Mouse (Mus musculus) heart, postnatal 0 days (tissue): ENCODE measurements at regions not wholly inside any gene's neighbourhood (a gene's known extent, or its start where the extent isn't known, plus 50 kb on each side); places are given as distances from the start of the nearest gene placed in this dataset.

Experiments
- ATAC-seq: fragments of 200-750 bp; cut with Nextera tagmentation; 2 replicates; pipeline ENCODE4 v1.8.0; 2017; ENCODE audit warnings: low read depth, moderate number of reproducible peaks, moderate library complexity; ENCODE audit not compliant: insufficient read depth
- DNase-seq: peaks from one replicate; pipeline ENCODE4 v3.0.0-alpha.2; 2016; ENCODE audit warnings: low spot score
- H3K27ac ChIP-seq: fragments of 300-500 bp; sonication (generic); 2 replicates; pipeline ENCODE4 v1.5.1; 2014; ENCODE audit warnings: low read depth, mild to moderate bottlenecking
- H3K27me3 ChIP-seq: fragments of 300-500 bp; sonication (generic); 2 replicates; pipeline ENCODE4 v1.6.1; 2014; ENCODE audit warnings: low read length, mixed read lengths; ENCODE audit not compliant: control insufficient read depth, insufficient read depth
- H3K36me3 ChIP-seq: fragments of 300-500 bp; sonication (generic); replicated peaks from 2 replicates; pipeline ENCODE4 v1.6.1; 2014; ENCODE audit warnings: low read length, mixed read lengths; ENCODE audit not compliant: control insufficient read depth, insufficient read depth
- H3K4me1 ChIP-seq: fragments of 300-500 bp; sonication (generic); 2 replicates; pipeline ENCODE4 v1.6.1; 2014; ENCODE audit warnings: antibody characterized with exemption; ENCODE audit not compliant: control insufficient read depth, insufficient read depth
- H3K4me2 ChIP-seq: fragments of 300-500 bp; sonication (generic); 2 replicates; pipeline ENCODE4 v1.6.1; 2014; ENCODE audit warnings: low read depth, mild to moderate bottlenecking, low read length, moderate library complexity
- H3K4me3 ChIP-seq: fragments of 300-500 bp; sonication (generic); 2 replicates; pipeline ENCODE4 v1.5.1; 2014; ENCODE audit warnings: low read depth, low read length
- H3K9ac ChIP-seq: fragments of 300-500 bp; sonication (generic); replicated peaks from 2 replicates; pipeline ENCODE4 v1.6.1; 2014; ENCODE audit warnings: low read depth, low read length, mixed read lengths
- H3K9me3 ChIP-seq: fragments of 300-500 bp; sonication (generic); replicated peaks from 2 replicates; pipeline ENCODE4 v1.6.1; 2016; ENCODE audit warnings: low read length; ENCODE audit not compliant: control insufficient read depth
- CTCF ChIP-seq: IDR thresholded peaks from 2 replicates; pipeline ENCODE4 v1.5.1; 2016; ENCODE audit warnings: antibody characterized with exemption, control low read depth, low read depth
- EP300 ChIP-seq: IDR thresholded peaks from 2 replicates; pipeline ENCODE4 v1.6.1; 2016; ENCODE audit warnings: antibody characterized with exemption, low read depth
- WGBS: fragments of 180-500 bp; shearing (Covaris S2); extraction: QIAGEN DNeasy Blood & Tissue Kit; methylation state at CpG from one replicate; pipeline ENCODE4 v1.1.7; 2014; 5-methylcytosine and 5-hydroxymethylcytosine counted together

DNA sequence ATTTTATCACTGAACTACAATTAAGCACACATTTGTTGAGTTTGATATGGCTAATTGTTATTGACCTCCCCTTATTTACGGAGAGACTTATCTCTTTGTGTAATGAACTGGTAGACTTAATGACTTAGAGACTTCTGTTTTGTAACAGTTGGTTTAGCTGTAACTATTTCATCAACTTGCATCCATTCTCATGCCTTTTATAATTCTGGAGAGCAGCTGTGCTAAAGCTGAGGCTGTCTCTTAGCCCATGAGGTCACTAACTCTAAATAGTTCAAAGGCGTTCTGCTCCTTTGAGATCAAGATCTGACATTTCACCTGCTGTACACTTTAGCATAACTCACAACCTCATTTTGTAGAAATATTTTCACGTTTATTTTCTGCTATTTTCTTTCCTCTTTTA, 541.5 kb upstream of the Mef2c start:
- Histone ChIP-seq H3K9ac (no peak overlapping the region), H3K4me3 (no peak overlapping the region), H3K36me3 (no peaks in the 10 kb centered on the region), H3K27ac (no peak overlapping the region), H3K9me3 (no peaks in the 10 kb centered on the region), H3K27me3 (no peaks in the 10 kb centered on the region), H3K4me1 (no peaks in the 10 kb centered on the region), H3K4me2 (no peak overlapping the region)
- TF ChIP-seq CTCF: no peak
- no peak for TF ChIP-seq EP300
- 57% methylated on average over 3 of the region's 3 CpGs for WGBS
- DNase-seq (no peak), ATAC-seq (no peak)

DNA sequence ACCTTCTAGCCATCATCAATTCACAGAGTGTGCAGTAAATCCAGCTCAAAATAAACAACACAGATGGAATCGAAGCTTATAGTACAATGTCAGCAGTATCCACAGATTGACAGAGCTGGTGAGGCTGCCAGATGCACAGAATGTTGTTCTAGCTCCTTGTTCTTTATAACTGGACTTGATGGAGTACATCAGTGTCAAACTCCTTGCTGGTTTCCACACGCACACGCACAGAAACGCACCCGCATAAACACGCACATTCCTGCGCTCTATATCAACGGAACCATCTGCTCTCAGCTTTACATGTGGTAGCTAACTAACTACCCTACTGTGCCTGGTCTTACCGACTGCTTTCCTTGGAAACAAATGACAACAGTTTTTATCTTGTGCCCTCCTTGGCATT, 532.1 kb upstream of the Mef2c start:
- H3K27ac ChIP-seq: no peak overlapping the region
- no peaks in the 10 kb centered on the region for H3K4me1 ChIP-seq
- DNase-seq (no peak), ATAC-seq (no peak)
- H3K27me3 ChIP-seq: no peaks in the 10 kb centered on the region
- TF ChIP-seq EP300 (no peak), CTCF (no peak)
- H3K36me3 ChIP-seq: no peaks in the 10 kb centered on the region
- 82% methylated on average over 9 of the region's 9 CpGs for WGBS
- H3K4me3 ChIP-seq: no peak overlapping the region
- H3K9me3 ChIP-seq: no peaks in the 10 kb centered on the region
- H3K9ac ChIP-seq: no peak overlapping the region
- no peak overlapping the region for H3K4me2 ChIP-seq

DNA sequence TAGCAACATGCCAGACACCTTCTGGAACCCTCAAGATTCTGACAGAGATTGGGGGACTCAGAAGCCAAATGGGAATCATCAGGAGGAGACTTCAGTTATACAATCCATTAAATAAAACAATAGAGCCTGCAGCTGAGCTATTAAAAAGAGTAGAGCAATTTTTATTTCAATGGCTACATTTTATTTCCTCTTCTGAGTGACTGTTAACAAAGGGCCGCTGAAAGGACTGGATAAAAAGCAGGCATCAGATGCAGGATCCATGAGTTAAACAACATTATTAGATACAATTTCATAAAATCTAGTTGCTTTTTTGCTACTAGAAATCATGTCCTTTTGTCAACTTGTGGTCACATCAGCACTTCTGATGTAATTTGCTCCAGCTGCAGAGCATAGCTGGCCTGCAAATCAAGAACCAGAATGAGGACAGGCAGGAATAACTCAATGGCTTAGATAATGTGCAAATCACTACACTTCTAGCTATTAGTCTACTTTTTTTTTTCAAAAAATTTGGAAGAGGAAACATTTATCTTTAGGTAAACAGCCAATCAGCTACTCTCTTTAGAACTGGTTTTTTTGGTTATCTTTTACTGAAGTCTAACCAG, 529.5 kb upstream of the Mef2c start:
- Histone ChIP-seq H3K4me2 (no peak overlapping the region), H3K9me3 (no peaks in the 10 kb centered on the region), H3K36me3 (no peaks in the 10 kb centered on the region), H3K4me1 (no peaks in the 10 kb centered on the region), H3K27me3 (no peaks in the 10 kb centered on the region), H3K9ac (no peak overlapping the region), H3K27ac (no peak overlapping the region), H3K4me3 (no peak overlapping the region)
- TF ChIP-seq EP300: no peak
- no peak for DNase-seq
- no peak for ATAC-seq
- 69% methylated on average over 1 of the region's 1 CpGs for WGBS

DNA sequence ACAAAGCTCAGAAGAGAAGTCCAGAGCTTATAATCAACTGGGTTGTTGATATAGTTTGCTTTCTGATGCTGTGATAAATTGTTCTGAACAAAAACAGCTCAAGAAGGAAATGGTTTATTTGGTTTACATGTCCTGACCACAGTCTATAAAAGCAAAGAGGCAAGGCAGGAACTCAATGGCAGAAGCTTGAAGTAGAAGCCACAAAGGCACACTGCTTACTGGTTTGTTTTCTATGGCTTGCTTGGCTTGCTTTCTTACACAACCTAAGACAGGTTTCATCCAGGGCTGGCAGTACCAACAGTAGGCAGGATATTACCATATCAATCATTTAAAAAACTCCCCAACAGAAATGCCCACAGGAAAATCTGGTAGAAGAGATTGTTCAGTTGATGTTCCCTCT, 502.7 kb upstream of the Mef2c start:
- H3K9me3 ChIP-seq: no peaks in the 10 kb centered on the region
- no peaks in the 10 kb centered on the region for H3K4me1 ChIP-seq
- no peak overlapping the region for H3K4me3 ChIP-seq
- DNase-seq (no peak), ATAC-seq (no peak)
- H3K36me3 ChIP-seq: no peaks in the 10 kb centered on the region
- H3K4me2 ChIP-seq: no peak overlapping the region
- H3K27me3 ChIP-seq: no peaks in the 10 kb centered on the region
- no peak overlapping the region for H3K27ac ChIP-seq
- TF ChIP-seq EP300: no peak
- TF ChIP-seq CTCF: no peak
- H3K9ac ChIP-seq: no peak overlapping the region

DNA sequence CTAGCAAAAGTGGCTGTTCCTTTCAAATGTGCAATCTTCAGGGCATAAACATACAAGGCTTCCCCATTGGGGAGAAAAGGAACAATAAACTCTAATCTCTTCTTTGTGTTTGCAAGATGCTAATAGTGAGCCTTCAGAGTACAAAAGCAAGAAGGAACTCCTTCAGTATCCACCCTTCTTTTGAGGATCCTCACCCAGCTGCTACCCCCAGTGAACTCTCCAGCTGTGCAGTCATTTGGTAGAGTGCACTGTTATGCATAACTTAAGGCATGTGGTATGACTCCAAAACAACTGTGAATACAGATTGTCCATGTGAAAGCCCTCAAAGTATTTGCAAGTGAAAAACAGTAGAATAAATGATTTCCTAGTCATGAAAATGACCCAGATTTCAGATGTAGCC, 487.1 kb upstream of the Mef2c start:
- Histone ChIP-seq H3K4me2 (no peak overlapping the region), H3K27me3 (no peaks in the 10 kb centered on the region), H3K27ac (no peak overlapping the region), H3K9me3 (no peaks in the 10 kb centered on the region), H3K36me3 (no peaks in the 10 kb centered on the region), H3K9ac (no peak overlapping the region), H3K4me1 (no peaks in the 10 kb centered on the region), H3K4me3 (no peak overlapping the region)
- DNase-seq (no peak), ATAC-seq (no peak)
- TF ChIP-seq CTCF (no peak), EP300 (no peak)

DNA sequence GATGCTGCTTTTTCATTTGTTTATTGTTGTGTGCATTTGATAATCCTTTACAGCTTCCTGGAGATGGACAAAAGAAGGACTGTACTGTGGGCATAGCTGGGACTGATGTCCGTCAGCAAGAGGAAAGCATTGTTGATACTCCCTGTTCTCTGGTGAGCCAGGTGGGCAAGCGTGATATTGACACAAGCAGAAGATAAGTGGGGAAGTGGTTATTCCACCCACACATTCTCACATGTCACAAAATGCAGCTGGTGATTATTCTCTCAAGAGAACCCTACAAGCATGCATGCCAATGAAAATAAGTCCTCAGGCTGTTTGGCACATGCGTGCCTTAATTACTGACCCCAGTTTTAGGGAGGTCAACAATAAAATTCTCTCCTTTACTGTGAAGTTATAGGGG, 483.0 kb upstream of the Mef2c start:
- no peak for TF ChIP-seq CTCF
- no peak for TF ChIP-seq EP300
- Histone ChIP-seq H3K4me3 (no peak overlapping the region), H3K4me2 (no peak overlapping the region), H3K9me3 (no peaks in the 10 kb centered on the region), H3K27me3 (no peaks in the 10 kb centered on the region), H3K27ac (no peak overlapping the region), H3K4me1 (no peaks in the 10 kb centered on the region), H3K9ac (no peak overlapping the region), H3K36me3 (no peaks in the 10 kb centered on the region)
- no peak for ATAC-seq
- DNase-seq: no peak
- 20% methylated on average over 3 of the region's 3 CpGs for WGBS
